Mouse (Mus musculus): ENCODE measurements at regions not wholly inside any gene's neighbourhood (a gene's known extent, or its start where the extent isn't known, plus 50 kb on each side); places are given as distances from the start of the nearest gene placed in this dataset.
"Not testable (repeated sequence)": the region's sequence is repeated elsewhere in the genome, so short reads cannot be mapped to it uniquely, and the experiment has no call there.

DNA sequence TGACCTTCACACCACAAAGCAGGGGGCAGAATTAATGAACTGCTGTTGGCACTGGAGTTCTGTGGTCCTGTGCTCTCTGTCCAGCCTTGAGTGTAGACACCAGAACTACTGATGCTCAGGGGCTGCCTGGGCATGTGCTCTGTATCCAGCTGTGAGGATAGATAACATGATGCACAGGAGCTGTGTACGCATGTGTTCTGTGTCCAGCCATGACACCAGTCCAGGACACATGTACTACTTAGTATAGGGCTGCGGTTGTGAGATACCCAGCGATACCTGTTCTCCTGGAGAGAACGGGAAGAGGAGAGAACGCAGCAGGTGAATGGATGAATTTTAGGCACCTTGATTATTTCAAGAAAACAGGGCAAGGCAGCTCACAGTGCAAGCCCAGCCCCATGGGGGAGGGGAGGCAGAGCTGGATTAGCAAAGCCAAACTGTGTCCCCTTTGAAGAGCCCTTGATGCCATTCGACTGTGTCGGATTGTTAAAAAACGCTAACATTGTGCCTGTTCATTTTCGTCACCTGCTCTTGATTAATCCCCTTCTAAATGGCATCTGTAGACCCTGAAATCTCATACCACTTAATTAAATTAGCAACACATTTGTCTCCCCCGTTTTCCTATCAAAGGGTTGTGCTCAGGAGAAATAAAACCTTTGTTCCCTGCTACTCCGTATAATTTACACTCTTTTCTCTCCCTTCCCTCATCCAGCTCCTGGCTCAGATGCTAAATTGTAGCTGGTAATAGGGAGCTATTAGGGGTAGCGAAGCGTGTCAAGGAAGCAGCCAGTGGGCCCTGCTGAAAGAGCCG, 218.8 kb upstream of the Irx4 start:
- no peak for DNase-seq

DNA sequence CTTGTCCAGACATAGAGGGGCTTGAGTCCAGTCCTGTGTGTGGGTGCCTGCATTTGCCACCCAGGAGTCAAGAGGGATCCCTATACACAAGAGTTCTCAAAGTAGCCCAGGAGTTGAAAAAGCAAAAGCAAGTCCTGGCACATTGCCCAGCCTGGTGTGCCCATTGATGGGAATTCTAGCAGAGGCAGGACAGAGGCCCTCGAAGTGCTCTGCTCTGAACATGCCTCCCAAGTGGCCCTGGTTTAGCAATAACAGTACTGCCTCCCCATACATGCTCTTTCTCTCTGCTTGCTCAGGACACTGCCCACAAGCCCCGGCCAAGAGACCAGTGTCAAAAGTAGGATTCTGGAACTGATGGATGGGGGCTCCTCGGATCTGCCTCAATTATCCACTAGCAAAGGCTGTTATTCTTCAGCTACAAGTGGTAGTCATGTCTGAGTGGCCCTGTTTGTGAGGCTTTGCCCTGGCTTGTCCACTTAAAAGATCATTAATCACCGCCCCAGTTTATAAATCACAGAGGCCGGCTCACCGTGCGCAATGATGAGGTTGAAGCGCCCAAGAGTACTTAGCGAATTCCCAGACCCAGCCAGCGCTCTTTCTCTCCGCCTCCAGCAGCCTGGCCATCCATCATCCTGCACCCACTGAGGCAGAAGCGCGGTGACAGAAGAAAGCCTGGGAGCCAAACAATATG, 190.3 kb upstream of the Irx4 start:
- no peak for DNase-seq

DNA sequence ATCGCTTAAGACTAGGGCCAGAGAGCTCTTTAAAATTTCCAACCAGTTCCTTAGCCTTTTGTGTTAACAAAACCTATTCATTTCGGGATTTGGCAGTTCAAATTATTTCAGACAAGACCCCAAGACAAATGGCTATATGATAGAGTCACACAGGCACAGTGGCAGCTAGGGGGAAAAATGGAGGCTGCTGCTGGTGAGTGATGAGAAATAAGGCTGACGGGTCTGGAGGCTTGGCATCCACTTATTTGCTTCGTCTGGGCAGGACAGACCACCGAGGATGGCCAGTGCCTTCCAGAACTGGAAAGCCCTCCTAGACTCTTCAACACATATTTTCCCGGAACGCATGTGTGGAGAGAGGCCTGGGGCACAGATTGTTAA, 189.8 kb upstream of the Irx4 start:
- no peak for DNase-seq

DNA sequence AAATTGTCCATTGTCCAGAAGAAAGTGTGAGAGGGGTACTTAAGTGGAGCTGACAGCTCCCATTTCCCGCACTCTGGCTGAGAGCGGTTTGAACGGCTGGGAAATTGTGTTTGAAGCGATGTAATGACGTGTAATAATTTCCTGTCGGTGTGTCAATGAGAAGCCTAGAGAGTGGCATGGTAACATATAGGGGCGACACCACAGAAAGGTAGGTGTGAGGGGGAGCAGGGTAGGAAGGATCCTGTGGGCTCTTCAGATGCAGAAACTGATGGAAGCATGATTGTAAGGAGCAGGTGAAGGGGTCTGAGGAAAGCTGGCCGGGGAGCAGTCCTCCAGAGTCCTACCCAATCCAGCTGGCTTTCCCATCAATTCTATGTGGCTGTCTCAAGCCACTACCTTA, 189.2 kb upstream of the Irx4 start:
- DNase-seq = no peak

DNA sequence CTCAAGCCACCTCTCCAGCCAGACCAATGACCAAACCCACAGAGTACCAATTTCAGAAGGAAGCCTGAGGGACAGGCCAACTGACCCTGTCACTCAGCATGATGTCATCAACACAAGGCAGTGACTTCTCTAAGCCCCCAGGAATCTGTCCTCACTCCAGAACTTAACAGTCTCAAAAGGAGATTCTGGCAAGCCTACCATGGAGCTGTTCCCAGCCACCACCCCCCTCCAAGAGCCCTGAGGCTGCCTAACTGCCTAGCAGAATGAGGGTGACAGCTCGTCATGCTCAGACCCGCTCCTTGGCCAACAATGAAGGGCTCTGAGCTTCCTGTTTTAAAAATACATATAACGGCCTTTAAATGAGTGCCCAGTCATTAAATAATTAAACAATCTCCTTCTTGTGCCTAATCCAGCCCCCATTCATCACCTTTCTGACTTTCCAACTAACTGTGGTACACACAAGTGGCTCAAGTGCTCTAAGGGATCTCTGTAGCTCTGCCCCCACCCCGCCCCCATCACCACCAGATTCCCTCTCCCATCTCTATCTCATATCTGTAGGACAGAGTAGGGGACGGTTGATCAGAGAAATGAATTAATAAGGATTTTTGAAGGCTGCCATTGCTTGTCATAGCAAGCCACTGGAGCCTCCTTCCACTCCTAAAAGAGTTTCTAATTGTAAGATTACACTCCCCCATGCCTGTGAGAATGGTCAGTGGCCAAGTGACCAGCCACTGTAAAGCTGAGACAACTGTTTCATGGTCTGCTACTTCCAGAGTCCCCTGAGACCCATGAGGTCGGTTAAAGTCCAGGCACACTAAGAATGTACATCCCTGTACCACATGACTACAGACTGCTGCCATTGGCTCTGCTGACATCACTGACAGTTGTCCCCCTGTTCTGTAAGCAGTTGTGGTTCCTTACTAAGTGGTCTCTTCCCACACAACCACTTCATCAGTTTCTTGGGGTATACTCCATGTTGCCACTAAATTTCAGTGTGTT, 188.1 kb upstream of the Irx4 start:
- peak; percentile 18 for DNase-seq

DNA sequence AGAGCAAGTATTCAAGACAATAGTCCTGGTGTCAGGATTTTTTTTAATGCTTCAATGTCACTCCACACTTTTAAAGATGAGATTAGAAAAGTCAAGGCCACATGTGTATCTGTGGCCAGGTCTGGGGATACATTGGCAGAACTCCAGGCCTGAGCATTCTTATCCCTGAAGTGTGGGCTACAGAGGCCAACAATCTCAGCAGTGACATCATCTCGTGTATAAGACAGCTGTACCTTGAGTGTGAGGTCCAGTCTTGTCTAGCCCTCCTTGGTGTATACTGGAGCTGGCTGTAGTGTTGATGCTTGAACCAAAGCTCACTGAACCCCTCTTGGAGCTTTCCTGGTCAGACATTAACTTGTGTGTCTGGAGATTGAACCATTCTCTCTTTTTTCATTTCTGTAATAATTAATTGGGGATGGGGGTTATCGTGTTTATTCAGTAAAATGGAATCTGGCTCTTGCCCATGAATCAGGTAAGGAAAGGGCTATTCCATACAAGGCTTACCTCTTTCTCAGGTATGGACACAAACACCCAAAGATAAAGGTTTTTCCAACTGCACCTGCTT, 182.3 kb upstream of the Irx4 start:
- DNase-seq = no peak

DNA sequence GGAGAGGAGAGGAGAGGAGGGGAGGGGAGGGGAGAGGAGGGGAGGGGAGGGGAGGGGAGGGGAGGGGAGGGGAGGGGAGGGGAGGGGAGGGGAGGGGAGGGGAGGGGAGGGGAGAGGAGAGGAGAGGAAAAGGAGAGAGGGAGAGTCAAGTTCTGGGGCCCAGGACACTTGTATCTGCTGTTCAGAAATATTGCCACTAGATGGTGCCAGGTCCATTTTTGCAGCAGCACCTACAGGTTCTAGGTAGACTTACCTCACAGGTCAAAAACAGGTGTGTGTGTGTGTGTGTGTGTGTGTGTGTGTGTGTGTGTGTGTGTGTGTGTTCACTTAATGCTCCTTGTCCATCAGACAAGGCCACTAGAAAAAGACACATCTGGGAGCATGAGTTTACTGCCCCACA, 172.5 kb upstream of the Irx4 start:
- not testable (repeated sequence) for DNase-seq

DNA sequence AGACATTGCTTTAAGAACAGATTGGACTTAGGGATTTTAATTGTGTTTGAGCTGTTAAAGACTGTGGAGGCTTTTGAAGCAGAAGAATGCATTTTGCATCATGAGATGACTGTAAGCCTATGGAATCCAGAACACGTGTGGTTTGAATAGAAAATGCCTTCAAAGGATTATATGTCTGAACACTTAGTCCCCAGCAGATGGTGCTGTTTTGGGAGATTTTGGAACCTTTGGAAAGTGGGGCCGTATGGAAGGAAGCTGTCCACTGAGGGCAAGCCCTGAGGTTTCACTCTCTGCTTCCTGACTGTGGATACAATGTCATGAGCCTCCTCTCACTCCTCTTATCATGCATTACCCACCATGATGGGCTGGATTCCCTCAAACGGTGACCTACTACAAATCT, 168.4 kb upstream of the Irx4 start:
- DNase-seq = no peak

DNA sequence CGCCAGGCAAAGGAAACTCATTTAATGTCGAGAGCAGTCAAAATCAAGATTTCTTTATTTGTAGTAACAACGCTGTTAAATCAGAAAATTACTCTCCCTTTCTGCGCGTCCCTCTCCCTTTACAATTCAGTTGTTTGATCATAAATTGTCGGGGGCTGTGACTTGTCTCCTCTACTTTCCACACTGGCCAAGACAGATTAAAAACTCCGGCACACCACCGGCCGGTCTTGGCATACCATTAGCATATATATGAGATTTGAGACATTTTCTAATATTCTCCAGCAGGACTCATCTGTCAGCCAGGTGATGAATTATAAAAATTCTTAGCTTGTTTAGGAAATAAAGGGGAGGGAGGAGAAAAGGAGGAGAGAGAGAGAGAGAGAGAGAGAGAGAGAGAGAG, 162.8 kb upstream of the Irx4 start:
- DNase-seq = no peak

DNA sequence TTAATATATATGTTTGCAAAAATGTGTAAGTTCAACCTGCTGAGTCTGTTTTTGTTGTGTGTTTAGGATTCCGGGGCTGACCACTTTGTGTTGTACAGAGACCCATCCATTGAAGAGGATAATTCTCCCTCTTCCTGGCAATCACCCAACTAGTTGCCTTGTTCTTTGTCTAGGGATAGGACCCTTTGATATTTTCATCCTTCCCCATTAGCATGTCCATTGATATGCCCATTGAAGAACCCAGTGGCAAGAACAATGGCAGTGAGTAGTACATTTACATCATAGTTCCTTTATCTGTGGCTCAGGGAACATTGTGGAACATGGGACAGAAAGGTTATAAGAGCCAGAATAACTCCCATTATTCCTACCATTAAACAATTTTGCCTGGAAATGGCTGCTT, 160.9 kb upstream of the Irx4 start:
- DNase-seq = no peak

DNA sequence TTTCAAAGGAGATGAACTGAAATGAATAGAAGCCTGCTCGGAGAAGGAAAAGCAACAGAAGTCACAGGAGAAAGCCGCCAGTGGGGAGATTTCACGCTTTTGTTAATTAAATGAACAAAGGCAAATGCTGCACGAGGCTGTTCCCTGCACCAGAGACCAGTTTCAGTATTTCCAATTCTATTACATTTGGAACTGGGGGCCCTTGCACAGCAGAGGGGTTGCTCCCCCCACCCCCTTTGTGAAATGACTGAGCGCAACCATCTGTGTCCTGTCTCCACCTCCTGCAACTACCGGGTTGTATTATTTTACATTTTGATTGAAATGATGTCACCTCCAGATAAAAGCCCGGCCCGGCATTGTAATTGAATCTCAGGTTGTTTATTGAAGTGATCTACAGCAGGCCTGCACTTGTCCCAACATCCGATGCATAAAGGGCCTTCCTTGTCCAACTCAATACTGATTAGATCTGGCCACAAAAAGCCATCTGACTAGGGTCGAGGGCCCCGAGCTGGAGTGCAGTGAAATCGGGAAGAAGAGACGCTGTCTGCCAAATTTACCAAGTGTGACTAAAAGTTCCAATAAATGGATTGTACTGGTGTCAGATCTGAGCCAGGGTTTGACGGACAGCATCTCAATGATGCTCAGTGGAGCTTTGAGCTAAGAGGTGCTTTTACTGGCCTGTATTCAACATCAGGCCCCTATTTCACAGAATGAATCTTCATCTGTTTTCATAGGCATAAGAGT, 152.9 kb upstream of the Irx4 start:
- no peak for DNase-seq

DNA sequence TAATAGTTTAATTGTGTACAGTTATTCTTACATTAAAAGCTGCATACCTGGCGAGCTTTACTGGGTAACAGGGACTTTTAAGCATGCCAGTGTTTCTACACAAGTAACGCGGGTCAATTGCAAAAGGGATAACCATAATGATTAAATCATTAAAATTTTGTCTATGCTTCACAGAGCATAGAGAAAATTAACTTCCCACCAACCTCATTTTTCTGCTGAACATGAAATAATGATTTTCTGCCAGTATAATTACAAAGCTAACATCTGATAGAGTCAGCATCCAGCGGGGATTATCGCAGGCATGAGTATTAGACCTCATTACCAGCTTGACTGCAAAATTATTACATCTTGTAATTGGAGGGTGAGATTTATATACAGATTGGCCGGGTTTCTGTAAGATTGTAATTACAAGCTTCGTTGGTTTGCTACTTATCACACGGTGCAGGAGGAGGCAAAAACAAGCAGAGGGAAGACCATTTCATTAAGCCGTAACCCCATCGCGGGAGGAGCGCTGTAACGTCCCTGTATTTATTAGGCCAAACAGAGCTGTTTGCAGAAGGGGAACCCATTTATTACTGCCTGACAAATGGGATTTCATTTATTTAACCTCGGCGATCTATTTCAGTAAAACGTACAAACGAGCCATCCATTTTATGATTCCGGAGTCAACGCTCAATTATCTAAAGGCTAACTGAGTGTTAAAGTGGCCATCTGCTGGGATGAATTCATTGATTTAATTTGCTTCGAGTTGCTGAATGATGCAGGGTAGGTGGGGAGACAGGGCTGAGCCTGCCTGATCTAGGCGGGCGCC, 143.3 kb upstream of the Irx4 start:
- DNase-seq = no peak

DNA sequence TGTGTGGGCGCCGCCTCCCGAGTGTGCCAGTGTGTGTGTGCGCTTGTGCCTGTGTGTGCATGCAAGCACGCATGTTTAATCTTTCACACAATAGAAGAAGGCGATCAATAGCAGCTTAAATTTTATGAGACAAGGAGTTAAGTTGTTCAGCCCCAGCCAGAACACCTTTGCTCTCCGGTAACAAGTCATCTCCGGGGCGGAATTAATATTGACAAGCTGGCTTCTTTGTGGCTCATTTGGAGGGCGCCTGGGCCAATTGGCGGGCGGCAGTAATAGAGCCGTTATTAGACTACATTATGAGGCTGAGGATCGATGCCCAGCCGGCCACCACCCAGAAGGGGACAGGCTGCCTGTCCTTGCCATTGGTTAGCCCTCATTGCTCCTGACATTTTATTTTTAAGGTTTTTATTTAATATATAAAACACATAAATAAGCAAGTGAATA, 142.6 kb upstream of the Irx4 start:
- DNase-seq = no peak

DNA sequence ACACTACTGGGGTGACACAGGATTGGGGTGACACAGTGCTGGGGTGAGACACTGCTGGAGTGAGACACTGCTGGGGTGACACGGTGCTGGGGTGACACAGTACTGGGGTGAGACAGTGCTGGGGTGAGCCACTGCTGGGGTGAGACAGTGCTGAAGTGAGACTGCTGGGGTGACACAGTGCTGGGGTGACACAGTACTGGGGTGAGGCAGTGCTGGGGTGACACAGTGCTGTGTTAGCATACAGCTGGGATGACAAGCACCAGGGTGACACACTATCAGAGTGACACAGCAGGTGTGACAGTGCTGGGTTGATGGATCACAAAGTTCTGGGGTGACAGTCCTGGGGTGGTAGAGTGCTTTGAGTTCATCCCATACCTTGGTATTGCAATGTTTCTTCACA, 137.3 kb upstream of the Irx4 start:
- no peak for DNase-seq

DNA sequence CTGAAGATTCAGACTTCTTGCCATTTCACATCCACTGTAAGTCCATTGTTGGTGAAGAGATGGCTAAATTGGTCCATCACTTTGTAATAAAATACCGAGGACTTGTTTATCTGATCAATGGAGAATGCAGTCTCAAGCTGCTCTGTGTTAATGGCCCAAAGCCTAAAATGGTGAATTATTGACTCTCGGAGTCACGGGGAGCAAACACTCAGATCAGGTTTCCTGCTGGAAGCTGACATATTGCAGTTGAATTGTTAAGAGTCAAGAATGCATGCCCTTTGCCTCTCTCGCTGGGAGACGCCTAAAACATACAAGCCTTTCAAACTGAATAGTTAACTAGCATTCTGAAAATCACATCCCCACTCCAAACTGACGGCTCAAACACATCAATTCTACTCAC, 129.0 kb upstream of the Irx4 start:
- no peak for DNase-seq

DNA sequence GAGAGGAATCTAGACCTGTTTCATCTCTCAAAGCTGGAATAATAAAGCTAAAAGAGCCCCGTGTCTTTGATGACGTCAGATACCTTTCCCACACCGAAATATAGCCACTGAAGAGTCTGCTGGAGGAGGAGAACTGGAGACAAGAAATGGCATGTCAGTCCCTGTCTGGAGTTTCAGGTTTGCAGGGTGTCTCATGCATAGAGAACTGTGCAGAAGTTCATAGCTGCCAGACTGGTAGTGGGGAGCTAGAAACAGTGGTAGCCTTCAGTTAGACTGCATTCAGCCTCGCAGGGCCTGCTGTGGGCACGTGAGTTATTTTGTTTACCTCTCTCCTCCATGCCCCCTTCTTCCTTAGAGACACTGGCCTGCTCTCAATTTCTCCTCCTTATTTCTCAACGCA, 127.5 kb upstream of the Irx4 start:
- DNase-seq = no peak

DNA sequence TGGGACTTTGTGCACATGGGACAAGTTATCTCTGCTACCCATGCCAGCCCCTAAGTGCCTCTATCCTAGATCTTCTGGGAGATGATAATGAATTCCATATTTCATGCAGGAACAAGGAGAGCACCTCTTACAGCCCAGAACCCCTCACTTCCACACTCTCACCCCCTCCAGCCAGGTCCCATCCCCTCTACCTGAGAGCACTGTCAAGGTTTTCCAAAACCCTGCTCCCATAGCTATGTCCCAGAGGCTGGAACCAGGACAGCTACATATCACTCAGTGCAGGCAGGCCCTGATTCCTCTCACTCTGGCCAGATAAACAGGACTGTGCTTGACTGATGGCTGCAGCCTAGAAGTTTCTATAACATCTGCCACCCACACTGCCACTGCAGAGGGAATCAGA, 125.3 kb upstream of the Irx4 start:
- DNase-seq = no peak

DNA sequence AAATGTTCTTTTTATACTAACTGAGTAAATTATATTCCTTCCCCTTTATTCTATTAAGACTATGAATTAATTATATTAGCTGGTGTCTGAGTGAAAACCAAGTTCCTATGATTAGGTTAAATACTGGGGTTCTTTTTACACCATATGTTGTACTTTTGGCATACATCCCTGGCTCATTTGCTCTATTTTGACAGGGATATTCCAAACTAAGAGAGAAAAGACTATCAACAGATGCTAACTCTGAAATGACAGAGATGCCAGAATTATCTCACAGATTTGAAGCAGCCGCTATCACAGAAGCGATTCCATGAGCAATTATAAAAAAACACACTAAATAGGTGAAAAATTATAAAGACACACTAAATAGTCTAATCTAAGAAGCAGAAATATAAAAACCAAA, 119.0 kb upstream of the Irx4 start:
- no peak for DNase-seq

DNA sequence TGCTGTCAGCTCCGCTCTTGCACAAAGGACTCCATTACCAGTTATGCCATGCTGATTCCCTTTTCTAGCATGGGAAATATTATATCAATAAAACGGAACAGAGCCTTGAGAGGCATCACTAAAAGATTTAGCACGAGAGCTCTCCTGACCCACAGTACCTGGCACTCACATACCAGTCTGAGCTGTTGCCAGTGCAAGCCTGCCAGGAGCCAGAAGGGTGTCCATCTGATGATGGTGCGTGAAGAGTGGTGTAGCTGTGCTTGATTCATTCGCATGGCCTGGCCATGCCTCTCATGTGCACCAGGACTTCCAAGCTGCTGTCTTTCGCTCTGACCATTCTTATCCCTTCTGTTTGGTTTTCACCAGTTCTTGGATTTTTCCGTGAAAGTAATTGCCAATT, 102.3 kb upstream of the Irx4 start:
- DNase-seq = no peak

DNA sequence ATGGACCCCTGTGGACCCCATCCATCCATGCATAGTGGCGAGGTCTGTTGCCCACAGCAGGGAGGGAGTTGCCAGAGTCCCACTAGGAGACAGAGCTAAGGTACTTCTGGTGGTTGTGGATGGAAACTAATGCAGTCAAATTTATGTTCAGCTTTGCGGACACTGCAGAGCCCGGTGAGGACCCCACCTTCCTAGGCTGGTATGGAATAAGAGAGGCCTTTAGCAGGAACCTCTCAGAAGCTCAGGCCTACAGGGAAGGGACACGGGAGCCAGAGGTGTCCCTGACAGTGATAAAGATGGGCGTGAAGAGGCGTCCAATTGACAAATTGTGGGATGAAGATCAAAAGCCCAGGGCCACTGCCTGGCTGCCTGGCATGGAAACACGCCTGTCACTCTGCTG, 100.8 kb upstream of the Irx4 start:
- no peak for DNase-seq

DNA sequence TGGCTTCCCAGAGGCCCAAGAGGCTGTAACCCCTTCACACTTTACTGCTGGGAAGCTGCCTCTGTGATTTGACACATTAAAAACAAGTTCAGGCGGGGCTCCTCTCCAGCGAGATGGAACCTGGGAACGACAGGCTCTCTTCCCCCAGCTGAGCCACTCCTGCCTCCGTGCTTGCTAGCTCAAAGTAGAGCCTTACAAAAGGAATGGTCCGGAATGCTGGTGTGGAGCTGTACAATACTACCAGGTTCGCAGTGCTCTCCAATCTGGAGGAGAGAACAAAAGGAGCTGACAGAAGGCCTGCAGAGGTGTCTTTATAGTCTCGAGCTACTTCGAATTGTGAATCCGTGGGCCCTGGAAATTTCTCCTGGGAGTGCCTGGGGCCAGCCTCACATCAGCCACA, 100.4 kb upstream of the Irx4 start:
- DNase-seq = no peak

DNA sequence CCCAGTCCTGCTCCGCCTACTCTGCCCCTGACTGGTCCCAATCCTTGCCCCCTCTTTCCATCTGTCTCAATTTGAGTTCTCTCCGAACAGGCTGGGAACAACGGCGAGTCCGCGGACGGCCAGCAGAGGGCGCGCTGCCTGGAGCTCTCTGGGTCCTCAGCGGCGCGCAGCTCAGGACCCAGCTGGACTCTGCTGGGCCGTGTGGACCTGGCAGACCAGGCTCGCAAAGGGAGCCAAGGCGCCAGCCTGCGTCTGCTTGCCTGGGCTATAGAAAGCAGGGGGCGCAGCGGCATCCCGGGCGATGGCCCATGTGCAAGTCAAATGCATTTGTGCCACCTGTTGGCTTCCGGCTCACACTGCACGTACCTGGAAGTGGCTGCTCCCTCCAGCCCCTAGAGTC, 100.0 kb upstream of the Irx4 start:
- DNase-seq = peak; percentile 60
